Mouse (Mus musculus): ENCODE data around the gene Caskin1.

Gene Caskin1

GRCm38 (mm10) chr17:24533099-24533992, 44.9 kb downstream of the Caskin1 start:
- DNase-seq, result peak; percentile 91

GRCm38 (mm10) chr17:24534160-24534718, 45.8 kb downstream of the Caskin1 start, which contains the start of gene Rab26:
Gene Rab26, minus strand, starts transcription at chr17:24534210.
- no peak for DNase-seq

GRCm38 (mm10) chr17:24535300-24535699, 46.9 kb downstream of the Caskin1 start:
- DNase-seq, result no peak

- no peak for DNase-seq
These were observed 49.1 kb downstream of the Caskin1 start for GRCm38 (mm10) chr17:24537536-24537935.

GRCm38 (mm10) chr17:24538950-24539349, 50.5 kb downstream of the Caskin1 start:
- DNase-seq, result peak; percentile 72

- DNase-seq, result peak; percentile 66
These were observed 52.0 kb downstream of the Caskin1 start for GRCm38 (mm10) chr17:24540375-24540774.

GRCm38 (mm10) chr17:24544613-24545012, 56.2 kb downstream of the Caskin1 start:
- no peak for DNase-seq

GRCm38 (mm10) chr17:24545247-24545646, 56.8 kb downstream of the Caskin1 start:
- DNase-seq, result no peak

- peak; percentile 53 for DNase-seq
These were observed 57.8 kb downstream of the Caskin1 start for GRCm38 (mm10) chr17:24546234-24546633.

- peak; percentile 35 for DNase-seq
These were observed 60.0 kb downstream of the Caskin1 start for GRCm38 (mm10) chr17:24548435-24548834.

- DNase-seq, result peak; percentile 79
These were observed 60.7 kb downstream of the Caskin1 start for GRCm38 (mm10) chr17:24548921-24549617.

GRCm38 (mm10) chr17:24549618-24550415, 61.4 kb downstream of the Caskin1 start, which contains the start of gene Pkd1:
Gene Pkd1, plus strand, starts transcription at chr17:24549834.
- DNase-seq, result peak; percentile 100

- DNase-seq, result peak; percentile 84
These were observed 62.1 kb downstream of the Caskin1 start for GRCm38 (mm10) chr17:24550416-24551049.

GRCm38 (mm10) chr17:24551050-24551444, 62.6 kb downstream of the Caskin1 start:
- no peak for DNase-seq

GRCm38 (mm10) chr17:24557091-24557490, 68.7 kb downstream of the Caskin1 start:
- peak; percentile 40 for DNase-seq
